Mouse (Mus musculus): ENCODE results near the gene Sbno2. TPM values are rescaled to one million over a fixed set of nuclear protein-coding genes. Genes with fewer than 3 reads are reported as not detected.

Sbno2 gene
- total RNA-seq, 2 experiments from 2014 or later = 6.2 to 6.3 TPM

DNA sequence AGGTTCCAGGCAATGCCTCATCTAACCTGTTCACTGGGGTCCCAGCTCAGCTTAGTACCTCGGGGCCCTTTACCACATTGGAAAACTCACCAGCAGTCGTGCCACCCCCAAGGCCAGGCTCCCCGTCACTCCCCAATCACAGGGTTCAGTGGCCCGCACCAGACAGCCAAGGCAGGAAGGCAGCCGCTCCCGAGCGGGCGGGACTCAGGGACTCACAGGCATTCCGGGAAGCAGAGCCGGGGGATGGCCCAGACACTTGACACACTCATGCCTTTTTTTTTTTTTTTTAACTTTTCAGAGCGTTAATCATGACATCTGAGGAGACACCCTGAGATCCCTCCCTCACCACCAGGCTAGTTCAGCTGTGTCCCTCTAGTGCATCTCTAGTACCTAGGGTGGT is 4.4 kb downstream of the Sbno2 start:
- DNase-seq = no peak
- intact Hi-C loops (cut with DNase I; ENCODE audit: low total_unique reads) = no loop called here

DNA sequence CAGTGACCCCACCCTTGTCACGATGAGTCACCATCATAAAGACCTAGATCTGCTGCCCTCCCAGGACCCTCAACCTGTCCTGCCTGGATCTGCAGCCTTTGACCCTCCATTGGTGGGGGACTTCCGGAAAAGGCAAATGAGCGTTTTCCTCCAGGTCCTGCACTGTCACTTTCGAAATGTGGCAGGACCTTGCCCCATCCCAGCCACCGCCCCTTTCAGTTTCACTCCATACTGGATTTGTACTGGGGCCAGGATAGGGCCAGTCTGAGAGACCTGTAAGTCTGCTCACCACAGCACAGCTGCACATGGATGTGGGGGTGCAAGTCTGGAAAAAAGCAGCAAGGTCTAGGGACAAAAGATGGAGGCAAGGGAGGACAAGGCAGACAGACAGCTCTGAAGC is 6.7 kb downstream of the Sbno2 start:
- DNase-seq = no peak
- intact Hi-C loops (cut with DNase I; ENCODE audit: low total_unique reads) = loop anchor here (5.0 kb wide), 1 partner anchor 36 kb away; no protein-coding TSS in a partner anchor

DNA sequence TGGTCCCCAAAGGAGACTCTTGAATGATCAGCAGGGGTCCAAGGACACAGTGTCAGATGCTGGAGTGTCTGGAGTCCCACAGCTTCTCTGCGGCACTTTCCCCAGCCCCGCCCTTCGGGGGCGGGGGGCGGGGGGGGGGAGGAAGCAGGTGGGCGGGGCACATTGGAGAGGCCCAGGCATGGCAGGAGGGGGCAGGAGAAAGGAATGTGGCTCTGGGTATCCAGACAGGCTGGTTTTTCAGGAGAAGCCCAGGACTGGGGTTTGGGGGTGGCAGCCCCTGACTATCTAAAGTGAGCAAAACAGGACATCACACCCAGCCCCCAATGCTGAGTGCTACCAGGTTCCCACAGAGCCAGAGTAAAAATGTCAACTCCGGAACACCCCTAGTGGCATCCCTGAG is 8.1 kb downstream of the Sbno2 start:
- DNase-seq = no peak
- intact Hi-C loops (cut with DNase I; ENCODE audit: low total_unique reads) = loop anchor here (5.0 kb wide), 1 partner anchor 35 kb away; no protein-coding TSS in a partner anchor

DNA sequence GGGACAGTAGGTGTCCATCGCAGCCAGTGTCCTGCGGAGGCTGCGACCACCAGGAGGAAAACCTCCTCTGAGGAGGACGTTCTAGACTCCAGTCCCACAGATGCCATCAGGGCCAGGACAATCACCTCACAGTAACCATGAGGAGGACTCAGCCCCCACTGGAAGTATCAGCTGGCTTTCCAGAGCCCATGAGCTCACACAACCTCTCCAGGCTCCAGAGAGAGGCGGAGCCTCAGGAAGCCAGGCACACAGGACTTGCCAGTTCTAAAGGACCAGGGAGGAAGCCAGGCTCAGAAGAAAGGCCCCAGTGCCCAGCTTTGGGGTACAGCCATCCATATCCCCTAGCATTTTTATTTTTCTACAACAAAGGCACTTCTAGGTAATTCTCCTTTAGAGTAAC is 9.8 kb downstream of the Sbno2 start:
- DNase-seq = no peak
- intact Hi-C loops (cut with DNase I; ENCODE audit: low total_unique reads) = loop anchor here (5.0 kb wide), 1 partner anchor 33 kb away; no protein-coding TSS in a partner anchor

DNA sequence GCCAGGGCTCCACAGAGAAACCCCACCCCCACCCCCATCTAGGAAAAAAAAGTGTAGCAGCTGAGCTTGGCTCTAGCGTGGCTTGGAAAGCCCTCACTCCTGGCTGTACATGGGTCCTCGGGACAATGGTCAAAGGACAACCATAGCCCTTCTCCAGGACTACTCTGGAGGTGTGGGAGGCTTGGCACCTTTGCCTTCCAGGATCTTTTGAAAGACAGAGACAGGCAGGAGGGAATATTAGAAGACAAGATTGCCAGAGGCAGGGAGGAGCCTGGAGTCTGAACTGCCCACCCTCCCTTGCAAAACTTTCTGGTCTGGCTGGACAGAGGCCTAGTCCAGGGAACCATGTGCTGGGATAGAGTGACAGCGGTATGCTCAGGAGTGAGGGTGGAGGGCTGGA is 10.7 kb downstream of the Sbno2 start:
- DNase-seq = no peak
- intact Hi-C loops (cut with DNase I; ENCODE audit: low total_unique reads) = loop anchor here (5.0 kb wide), 1 partner anchor 32 kb away; no protein-coding TSS in a partner anchor

DNA sequence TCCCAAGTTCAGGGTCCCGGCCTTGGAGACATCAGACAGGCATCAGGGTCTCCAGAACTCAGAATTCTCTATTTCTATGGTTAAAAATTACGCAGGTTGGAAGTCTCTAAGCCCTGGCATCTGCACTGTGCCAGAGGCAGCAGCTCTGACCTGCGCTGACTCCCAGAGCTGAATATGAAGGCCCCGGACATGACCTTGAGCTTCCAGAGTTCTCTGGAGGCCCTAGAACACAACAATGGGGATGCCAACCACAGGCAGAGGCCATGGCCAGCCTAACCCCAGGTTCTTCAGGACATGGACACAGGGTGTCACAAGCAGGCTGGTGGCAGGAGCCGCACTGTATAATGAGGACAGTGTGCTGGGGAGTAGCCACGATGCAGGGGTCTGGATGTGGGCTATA is 11.3 kb downstream of the Sbno2 start:
- intact Hi-C loops (cut with DNase I; ENCODE audit: low total_unique reads) = no loop called here

DNA sequence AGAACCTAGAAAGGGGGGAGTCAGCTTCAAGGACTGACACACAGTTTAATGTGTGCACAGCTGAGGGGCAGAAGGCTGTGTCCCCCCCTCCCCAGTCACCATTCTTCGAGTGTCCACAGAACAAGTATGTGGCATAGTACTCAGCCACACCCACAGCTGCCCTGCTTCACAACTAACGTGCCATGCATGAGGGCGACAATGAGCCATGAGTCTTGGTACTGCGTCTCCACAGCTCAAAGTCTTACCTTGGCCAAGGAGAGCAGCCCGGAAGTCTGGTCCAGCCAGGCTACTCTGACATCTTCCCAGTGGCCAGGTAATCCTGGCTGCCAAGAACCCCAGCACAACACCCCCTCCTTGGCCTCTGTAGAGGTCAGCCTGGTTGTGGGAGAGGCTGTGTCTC is 12.7 kb downstream of the Sbno2 start:
- intact Hi-C loops (cut with DNase I; ENCODE audit: low total_unique reads) = no loop called here

More for the DNA sequence above, 11.3 kb downstream of the Sbno2 start:
- DNase-seq = no peak

DNA sequence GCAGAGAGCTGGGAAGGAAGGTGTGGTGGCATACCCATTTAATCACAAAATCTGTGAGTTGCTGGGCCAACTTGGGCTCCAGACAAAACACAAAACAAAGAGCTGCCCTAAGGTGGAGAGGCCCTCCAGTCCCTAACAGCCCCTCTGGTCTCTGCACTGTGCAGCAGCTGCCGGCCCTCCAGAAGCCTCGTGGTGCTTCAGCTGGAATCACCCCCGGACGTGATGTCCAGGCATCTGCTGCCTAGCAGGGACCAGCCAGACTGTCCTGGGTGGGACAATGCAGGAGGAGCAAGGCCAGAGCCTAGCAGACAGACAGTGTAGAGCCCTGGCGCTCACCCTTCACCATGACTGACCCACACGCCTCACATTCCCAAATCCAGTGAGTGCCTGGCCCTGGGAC is 13.8 kb downstream of the Sbno2 start:
- intact Hi-C loops (cut with DNase I; ENCODE audit: low total_unique reads) = no loop called here
- DNase-seq = peak; percentile 56

More for the DNA sequence above, 12.7 kb downstream of the Sbno2 start:
- DNase-seq = no peak

DNA sequence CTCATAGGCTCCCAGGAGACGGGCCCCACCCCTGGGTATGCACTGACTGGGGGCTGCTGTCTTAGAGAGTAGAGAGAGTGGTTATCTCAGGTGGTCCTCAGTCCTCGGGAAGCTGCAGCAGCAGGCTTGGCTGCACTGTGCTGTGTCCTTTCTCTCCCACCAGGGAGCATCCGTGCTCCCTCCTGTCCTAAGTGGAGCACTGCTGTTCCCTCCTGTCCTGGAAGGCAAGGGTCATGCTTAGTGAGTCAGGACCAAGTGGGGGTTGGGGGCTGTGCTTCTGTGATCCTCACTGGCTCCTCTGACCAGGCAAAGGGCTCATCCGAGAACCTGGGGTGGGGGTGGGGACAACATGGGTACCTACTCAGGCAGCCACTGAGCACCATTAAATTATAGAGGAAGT is 16.2 kb downstream of the Sbno2 start:
- DNase-seq = no peak
- intact Hi-C loops (cut with DNase I; ENCODE audit: low total_unique reads) = no loop called here

DNA sequence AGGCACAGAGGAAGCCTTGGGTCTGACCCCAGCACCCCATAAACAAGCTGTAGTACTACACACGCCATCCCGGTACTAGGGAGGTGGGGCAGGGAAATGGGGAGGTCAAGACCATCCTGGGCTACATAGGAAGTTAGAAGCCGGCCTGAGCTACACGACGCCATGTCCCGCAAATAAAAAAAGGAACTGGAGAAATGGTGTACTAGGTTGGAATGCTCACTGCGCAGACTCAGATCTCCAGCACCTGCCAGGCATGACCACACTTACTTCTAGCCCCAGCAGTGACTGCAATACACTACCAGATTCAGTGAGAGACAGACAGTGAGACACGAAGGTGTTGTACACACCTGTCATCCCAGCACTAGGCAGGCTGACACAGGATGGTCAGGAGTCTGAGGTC is 17.9 kb downstream of the Sbno2 start:
- intact Hi-C loops (cut with DNase I; ENCODE audit: low total_unique reads) = no loop called here
- no peak for DNase-seq

DNA sequence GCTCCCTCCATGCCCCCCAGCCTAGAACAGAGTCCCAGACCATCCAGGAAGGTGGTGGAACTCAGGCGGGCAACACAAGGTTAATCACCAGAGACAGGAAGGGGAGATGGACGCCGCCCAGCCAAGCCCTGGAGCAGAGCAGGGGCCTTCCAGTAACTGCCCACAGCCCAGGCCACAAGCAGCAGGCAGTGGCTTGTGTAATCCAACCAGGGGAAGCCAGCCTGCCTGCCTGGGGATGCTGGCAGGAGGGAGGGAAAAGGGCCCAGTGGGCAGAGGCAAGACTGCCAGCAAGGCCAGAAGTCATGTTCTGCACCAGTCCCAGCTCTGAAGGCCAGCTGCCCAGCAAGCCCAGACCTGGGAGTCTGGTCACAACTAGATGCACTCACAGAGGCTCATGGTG is 18.5 kb downstream of the Sbno2 start:
- DNase-seq = peak; percentile 50
- intact Hi-C loops (cut with DNase I; ENCODE audit: low total_unique reads) = no loop called here

DNA sequence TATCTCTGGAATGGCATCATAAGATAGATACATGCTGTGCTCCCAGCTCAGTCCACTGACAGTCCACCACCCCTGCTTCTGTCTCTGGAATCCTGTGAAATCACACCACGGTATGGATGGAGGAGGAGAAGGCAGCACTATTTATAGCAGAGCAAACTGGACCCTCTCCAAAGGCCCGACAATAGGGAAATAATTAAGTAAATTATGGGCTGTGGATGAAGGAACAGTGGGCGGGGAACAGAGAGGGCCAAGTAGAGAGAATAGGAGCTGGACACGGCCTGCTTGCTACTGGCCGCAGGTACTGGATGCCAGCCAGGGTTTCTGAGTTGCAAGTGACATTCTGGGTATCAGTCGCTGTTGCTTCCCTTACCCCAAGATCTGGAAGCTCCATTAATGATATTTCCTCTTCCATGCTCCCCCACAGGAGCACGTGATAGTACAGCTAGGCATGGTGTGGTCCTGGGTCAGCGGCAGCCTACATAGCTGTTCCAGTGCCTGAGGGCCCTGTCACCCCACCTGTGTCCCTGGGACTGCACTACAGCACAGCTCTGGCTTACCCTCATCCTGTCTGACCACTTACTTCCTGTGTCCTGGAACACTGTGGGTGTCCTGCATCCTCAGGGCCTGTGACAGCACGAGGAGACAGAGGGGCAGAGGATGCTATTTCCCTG is 20.4 kb downstream of the Sbno2 start:
- intact Hi-C loops (cut with DNase I; ENCODE audit: low total_unique reads) = no loop called here
- no peak for DNase-seq

DNA sequence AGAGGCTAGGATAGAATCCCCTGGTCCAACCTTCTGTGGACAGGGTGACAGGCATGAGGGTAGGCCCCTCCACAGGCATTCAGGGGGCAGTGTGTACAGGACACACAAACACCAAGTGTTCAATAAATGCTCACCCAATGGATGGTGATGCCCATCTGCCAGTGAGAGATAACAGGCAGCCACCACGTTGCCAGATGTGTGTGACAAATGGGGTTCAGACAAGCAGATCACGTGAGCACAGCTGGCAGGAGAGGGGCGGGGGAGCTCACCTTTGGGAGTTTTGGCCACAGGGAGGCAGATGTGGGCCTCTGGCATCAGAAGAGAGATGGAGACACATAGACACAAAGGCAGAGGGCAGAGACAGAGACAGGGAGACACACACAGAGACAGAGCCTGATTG is 24.3 kb downstream of the Sbno2 start:
- intact Hi-C loops (cut with DNase I; ENCODE audit: low total_unique reads) = no loop called here

DNA sequence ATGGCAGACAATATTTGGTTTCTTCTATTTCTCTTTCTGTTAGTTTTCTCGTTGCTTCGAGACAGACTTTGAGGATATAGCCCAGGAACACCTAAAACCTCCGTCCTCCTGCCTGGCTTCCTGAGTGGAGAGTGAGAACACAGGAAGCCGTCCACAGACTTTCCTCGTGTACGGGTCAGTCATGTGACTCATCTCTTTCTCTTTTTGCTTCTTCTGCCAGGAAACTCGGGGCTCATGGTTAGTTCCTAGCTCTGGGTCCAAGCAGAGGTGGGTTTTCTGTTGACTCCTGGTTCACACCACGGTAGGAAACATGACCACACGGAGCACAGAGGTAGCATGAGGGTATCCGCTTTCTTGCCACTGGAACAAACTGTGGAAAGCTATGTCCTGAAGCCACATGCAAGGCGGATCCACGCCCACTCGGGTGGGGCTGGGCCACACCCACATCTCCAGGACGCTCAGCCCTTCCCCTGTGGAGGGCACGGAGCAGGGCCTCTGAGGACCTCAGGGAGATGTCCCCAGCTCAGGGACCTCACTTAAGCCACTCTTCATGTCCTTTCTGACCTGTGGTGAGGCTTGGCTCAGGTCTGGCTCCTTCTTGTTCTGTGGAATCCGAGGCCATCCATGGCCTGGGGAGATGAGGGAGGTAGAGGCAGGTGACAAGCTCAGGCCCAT is 24.8 kb downstream of the Sbno2 start:
- intact Hi-C loops (cut with DNase I; ENCODE audit: low total_unique reads) = no loop called here

More for the DNA sequence above, 24.3 kb downstream of the Sbno2 start:
- DNase-seq = no peak

DNA sequence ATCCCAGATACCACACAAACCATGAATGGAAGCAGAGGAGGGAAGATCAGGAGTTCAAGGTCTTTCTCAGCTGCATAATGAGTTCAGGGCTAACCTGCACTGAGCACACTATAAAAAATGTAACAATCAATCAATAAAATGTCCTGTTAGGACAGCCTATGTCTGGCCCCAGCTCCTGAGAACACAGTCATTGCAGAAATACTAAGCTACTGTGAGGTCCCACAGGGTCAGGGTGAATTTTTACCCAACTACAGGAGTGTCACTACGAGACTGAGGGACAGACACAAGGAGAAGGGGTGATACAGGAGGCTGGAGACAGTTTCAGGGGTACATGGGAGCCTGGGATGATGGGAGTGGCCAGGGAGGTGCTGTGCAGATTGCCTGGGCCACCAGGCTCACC is 27.0 kb downstream of the Sbno2 start:
- DNase-seq = no peak
- intact Hi-C loops (cut with DNase I; ENCODE audit: low total_unique reads) = no loop called here

More for the DNA sequence above, 24.8 kb downstream of the Sbno2 start:
- no peak for DNase-seq

DNA sequence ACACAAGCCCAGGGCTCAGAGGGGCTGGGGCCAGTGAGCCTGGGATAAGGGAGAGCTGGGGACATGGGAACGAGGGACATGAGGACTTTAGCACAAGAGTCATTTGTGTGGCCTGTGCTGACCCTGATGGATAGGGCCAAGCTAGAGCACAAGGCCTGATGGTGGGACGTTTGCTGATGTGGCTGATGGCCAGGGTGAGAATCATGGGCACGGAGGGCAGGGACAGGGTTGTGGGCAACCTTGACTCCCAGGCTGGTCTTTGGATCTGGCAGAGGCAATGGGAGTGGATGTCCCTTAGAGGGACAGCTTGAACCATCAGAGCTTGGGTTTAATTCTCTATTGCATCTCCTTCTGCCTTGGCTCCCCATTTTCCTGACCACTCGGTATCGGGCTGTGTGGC is 28.1 kb downstream of the Sbno2 start:
- intact Hi-C loops (cut with DNase I; ENCODE audit: low total_unique reads) = no loop called here

DNA sequence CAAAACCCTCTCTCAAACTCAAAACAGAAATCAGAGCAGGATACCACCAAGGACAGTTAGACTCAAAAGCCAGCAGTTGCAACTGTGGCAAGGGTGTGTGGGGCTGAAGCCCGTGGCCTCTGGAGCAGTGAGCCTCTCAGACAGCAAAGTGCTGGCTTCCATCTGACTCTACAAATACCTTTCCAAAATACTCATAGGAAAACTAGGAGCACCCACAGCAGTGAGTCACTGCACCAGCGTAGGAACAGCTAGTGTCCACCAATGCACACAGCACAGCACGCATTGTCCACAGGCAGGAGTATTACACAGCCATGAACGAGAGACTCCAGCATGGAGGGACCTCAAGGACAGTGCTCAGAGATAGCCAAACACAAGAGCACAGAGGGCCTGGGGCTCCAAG is 29.0 kb downstream of the Sbno2 start:
- no peak for DNase-seq
- intact Hi-C loops (cut with DNase I; ENCODE audit: low total_unique reads) = no loop called here

More for the DNA sequence above, 28.1 kb downstream of the Sbno2 start:
- DNase-seq = no peak

DNA sequence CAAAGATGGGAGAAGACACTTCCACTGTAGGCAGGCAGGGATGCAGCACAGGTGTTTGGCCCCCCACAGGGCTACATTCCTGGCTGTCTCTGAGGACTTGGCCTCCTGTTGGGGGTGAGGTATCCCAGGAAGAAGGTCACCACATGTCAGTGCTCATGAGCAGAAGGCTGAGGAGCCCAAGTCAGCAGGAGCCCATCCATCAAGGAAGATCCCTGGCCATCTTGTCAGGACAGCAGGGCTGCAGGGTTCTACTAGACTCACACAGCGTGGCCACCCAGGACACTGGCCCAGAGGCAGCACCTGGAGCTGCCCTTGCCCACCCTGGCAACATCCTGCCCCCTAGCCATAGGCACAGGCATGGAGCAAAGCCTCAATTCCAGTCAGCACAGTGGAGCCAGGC is 29.4 kb downstream of the Sbno2 start:
- DNase-seq = no peak
- intact Hi-C loops (cut with DNase I; ENCODE audit: low total_unique reads) = no loop called here

DNA sequence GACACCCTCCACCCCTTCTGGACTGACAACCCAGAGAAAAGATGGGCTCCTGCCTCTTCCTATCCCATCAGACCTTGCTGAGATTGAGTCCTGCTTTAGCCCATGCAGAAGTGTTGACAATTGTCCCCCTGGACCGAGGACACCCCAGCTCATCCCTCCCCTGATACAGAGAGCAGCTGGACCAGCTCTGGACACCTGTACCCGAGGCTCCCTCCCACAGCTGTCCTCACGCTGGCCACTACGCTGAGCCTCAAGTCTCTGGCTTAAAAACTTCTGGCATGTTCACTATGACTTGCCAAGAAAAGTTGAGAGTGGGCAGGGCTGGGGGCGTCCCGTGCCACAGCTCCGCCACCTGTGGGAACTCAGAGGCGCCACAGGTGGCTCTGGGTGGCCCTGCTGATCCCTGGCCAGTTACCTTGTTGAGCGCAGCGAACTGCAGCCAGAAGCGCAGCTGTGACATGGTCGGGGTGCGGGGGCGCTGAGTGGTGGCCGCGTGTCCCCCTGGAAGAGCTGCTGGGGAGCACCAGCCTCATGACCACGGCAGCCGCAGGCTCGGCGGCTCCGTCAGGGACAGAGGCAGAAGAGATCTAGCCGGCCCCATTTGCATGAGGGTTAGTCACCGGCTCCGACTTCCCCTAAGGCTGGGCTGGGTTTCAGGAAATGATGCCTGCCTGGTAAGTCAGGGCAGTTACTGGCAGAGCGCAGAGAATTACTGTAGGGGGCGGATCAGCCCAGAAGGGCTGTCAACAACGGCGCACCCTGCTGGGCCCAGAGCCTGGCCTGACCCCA is 30.4 kb downstream of the Sbno2 start:
- DNase-seq = peak; percentile 76
- intact Hi-C loops (cut with DNase I; ENCODE audit: low total_unique reads) = no loop called here

Data from gastrocnemius, postnatal 14 days (tissue).